Mouse (Mus musculus): ENCODE measurements around the gene Atp8b2.

GRCm38 (mm10) chr3:89957880-89958279 lies 5.4 kb downstream of the Atp8b2 start:
- TF ChIP-seq CTCF (IDR thresholded peaks at IDR 0.05) (no peak), EP300 (IDR thresholded peaks at IDR 0.05) (no peak)

Data from lung, postnatal 0 days (tissue).